Mouse (Mus musculus) CH12.LX (cell line): ENCODE data around the gene Gm20388. TPM values are rescaled to one million over a fixed set of nuclear protein-coding genes. Genes with fewer than 3 reads are reported as not detected.
"Not testable (repeated sequence)": the region's sequence is repeated elsewhere in the genome, so short reads cannot be mapped to it uniquely, and the experiment has no call there.

Experiments
- DNase-seq: peaks from one replicate; pipeline ENCODE4 v3.0.0-alpha.2; 2013; ENCODE audit errors: extremely low read depth
- H3K27ac ChIP-seq: 2 replicates; pipeline ENCODE4 v1.5.1; 2012; ENCODE audit warnings: low read depth, mild to moderate bottlenecking, control low read depth, moderate library complexity; ENCODE audit not compliant: insufficient read depth
- H3K27me3 ChIP-seq: replicated peaks from 2 replicates; pipeline ENCODE3; 2012; ENCODE audit warnings: inconsistent platforms
- H3K36me3 ChIP-seq, 2 experiments: replicated peaks in 1 of 2; 2 replicates each; pipeline versions ENCODE3 to v1.6.1; 2012; ENCODE audit warnings: inconsistent platforms in 1 of 2, low read length in 1 of 2, mild to moderate bottlenecking in 1 of 2, mixed read lengths in 1 of 2, moderate library complexity in 1 of 2; ENCODE audit not compliant: control insufficient read depth in 1 of 2, insufficient read depth in 1 of 2
- H3K4me1 ChIP-seq, 2 experiments: 2 replicates each; pipeline ENCODE4 v1.6.1; 2012; ENCODE audit warnings: inconsistent platforms in 1 of 2, moderate library complexity in 1 of 2; ENCODE audit not compliant: insufficient read depth in 2 of 2, control insufficient read depth in 1 of 2
- H3K4me2 ChIP-seq: 2 replicates; pipeline ENCODE4 v1.6.1; 2012; ENCODE audit warnings: low read depth, mild to moderate bottlenecking, control low read depth; ENCODE audit not compliant: poor library complexity, insufficient read depth, severe bottlenecking
- H3K4me3 ChIP-seq, 3 experiments: fragments of 150-350 bp in 1 of 3; sonication (generic) in 1 of 3; replicated peaks in 1 of 3; 2 replicates each; pipeline versions ENCODE3 to v1.5.1; 2011 to 2012; ENCODE audit warnings: low read depth in 2 of 3, low read length in 2 of 3, mild to moderate bottlenecking in 2 of 3, moderate library complexity in 2 of 3, control low read depth in 1 of 3, improper control_type of control experiment in 1 of 3, inconsistent platforms in 1 of 3, mixed read lengths in 1 of 3; ENCODE audit not compliant: poor library complexity in 1 of 3
- H3K79me2 ChIP-seq: replicated peaks from 2 replicates; pipeline ENCODE4 v1.6.1; 2012; ENCODE audit warnings: mild to moderate bottlenecking, moderate library complexity; ENCODE audit not compliant: control insufficient read depth, poor library complexity, insufficient read depth, severe bottlenecking; ENCODE audit errors: extremely low read depth
- H3K9ac ChIP-seq: 2 replicates; pipeline ENCODE4 v1.6.1; 2012; ENCODE audit warnings: low read depth, mild to moderate bottlenecking, control low read depth, moderate library complexity; ENCODE audit not compliant: insufficient read depth
- H3K9me3 ChIP-seq: replicated peaks from 2 replicates; pipeline ENCODE3; 2012; ENCODE audit warnings: low read length, inconsistent platforms, mixed read lengths
- BHLHE40 ChIP-seq: IDR thresholded peaks from 2 replicates; pipeline ENCODE4 v1.6.1; 2011; ENCODE audit warnings: mild to moderate bottlenecking, low read depth, low read length, improper control_type of control experiment
- E2F4 ChIP-seq: IDR thresholded peaks from 2 replicates; pipeline ENCODE4 v1.6.1; 2011; ENCODE audit warnings: low read depth, low read length, improper control_type of control experiment; ENCODE audit not compliant: insufficient replicate concordance
- IRF4 ChIP-seq: IDR thresholded peaks from 2 replicates; pipeline ENCODE4 v1.6.1; 2014; ENCODE audit warnings: low read depth, mild to moderate bottlenecking, inconsistent platforms, low read length, improper control_type of control experiment
- MAX ChIP-seq: IDR thresholded peaks from 2 replicates; pipeline ENCODE4 v1.6.1; 2011; ENCODE audit warnings: low read length, improper control_type of control experiment
- NELFE ChIP-seq: IDR thresholded peaks from 2 replicates; pipeline ENCODE4 v1.6.1; 2011; ENCODE audit warnings: low read depth, low read length, improper control_type of control experiment
- UBTF ChIP-seq: IDR thresholded peaks from 2 replicates; pipeline ENCODE4 v1.6.1; 2012; ENCODE audit warnings: low read depth, mild to moderate bottlenecking, inconsistent platforms, low read length, improper control_type of control experiment, moderate library complexity
- USF1 ChIP-seq: IDR thresholded peaks from 2 replicates; pipeline ENCODE4 v1.6.1; 2014; ENCODE audit warnings: low read depth, mild to moderate bottlenecking, inconsistent platforms, low read length, improper control_type of control experiment
- USF2 ChIP-seq: conservative IDR thresholded peaks from 2 replicates; pipeline ENCODE4 v1.6.1; 2011; ENCODE audit warnings: low read depth, low read length, improper control_type of control experiment
- ZC3H11A ChIP-seq: IDR thresholded peaks from 2 replicates; pipeline ENCODE4 v1.6.1; 2012; ENCODE audit warnings: low read depth, mild to moderate bottlenecking, inconsistent platforms, low read length, improper control_type of control experiment
- ZKSCAN1 ChIP-seq: IDR thresholded peaks from 2 replicates; pipeline ENCODE4 v1.6.1; 2012; ENCODE audit warnings: low read depth, inconsistent platforms, low read length, improper control_type of control experiment, borderline replicate concordance
- ZMIZ1 ChIP-seq: IDR thresholded peaks from 2 replicates; pipeline ENCODE4 v1.6.1; 2012; ENCODE audit warnings: low read depth, mild to moderate bottlenecking, inconsistent platforms, low read length, improper control_type of control experiment
- dilution Hi-C: fragments of 300-500 bp; cut with MboI; formaldehyde crosslinking; loops from 2 replicates; pipeline ENCODE4 v1.14.3; 2020; ENCODE audit warnings: low sequenced_read_pairs; ENCODE audit not compliant: extremely low pct_unique_long_range_greater_than_20kb, extremely low pct_ligation_motif_present
- in situ Hi-C: fragments of 300-500 bp; cut with MboI; formaldehyde crosslinking; loops from 3 replicates; pipeline ENCODE4 v1.14.3; 2019; ENCODE audit warnings: low sequenced_read_pairs, low pct_ligation_motif_present, low pct_unique_long_range_greater_than_20kb, mixed read lengths
- polyA plus RNA-seq: library from polyadenylated mRNA; unstranded; fragments of >175 nt; gene quantifications from 2 replicates; pipeline ENCODE4 v1.2.1, GENCODE M21; 2012; ENCODE audit warnings: low read depth; ENCODE audit not compliant: insufficient read length
- total RNA-seq, 2 experiments: library from RNA; depleted of rRNA; stranded (reverse); fragments of 300-350 nt in 1 of 2; fragments of >200 nt in 1 of 2; gene quantifications; 2 replicates each; pipeline ENCODE4 v1.2.3; 2012 to 2014

Gene Gm20388
- total and polyA plus RNA-seq, 3 experiments: 14.8 to 26.3 (median 22.2) TPM

DNA sequence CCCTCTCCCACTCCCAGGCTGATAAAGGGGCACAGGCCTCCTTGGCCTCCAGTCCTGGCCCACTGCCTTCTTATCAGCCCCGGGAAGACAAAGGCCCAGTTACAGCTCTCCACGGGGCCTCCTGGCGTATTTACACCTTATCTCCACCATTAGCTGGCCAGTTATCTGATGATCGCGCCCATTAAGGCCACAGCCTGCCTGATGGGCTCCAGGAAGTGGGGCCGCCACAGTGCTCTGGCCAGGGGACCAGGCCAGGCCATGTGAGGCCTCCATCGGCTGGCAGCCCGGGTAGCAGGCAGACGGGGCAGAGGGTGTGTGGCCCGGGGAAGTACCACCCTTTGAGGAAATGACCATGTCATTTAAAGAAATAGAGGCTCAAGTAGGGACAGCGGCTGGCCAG is 2412.2 kb downstream of the Gm20388 start:
- in situ Hi-C loops (no loop called here), dilution Hi-C loops (no loop called here)
- TF ChIP-seq E2F4 (no peak), USF2 (no peak), USF1 (no peak), ZMIZ1 (no peak), NELFE (no peak), UBTF (no peak)
- H3K9ac ChIP-seq: no peak overlapping the region
- H3K4me1 ChIP-seq: peaks cover 8 to 33% of the 10 kb centered on the region in 2 experiments
- H3K27ac ChIP-seq: no peak overlapping the region
- no peak for DNase-seq
- H3K36me3 ChIP-seq: peaks cover 28 to 96% of the 10 kb centered on the region in 2 experiments
- H3K79me2 ChIP-seq: no peaks in the 10 kb centered on the region
- H3K4me2 ChIP-seq: no peak overlapping the region
- no peaks in the 10 kb centered on the region for H3K27me3 ChIP-seq
- H3K4me3 ChIP-seq: no peak overlapping the region
- H3K9me3 ChIP-seq: no peaks in the 10 kb centered on the region

- DNase-seq: peak; percentile 21
- in situ Hi-C loops, H3K4me3 ChIP-seq, H3K4me2 ChIP-seq, H3K9me3 ChIP-seq, H3K27ac ChIP-seq, H3K9ac ChIP-seq, dilution Hi-C loops, H3K79me2 ChIP-seq, H3K27me3 ChIP-seq: not testable (repeated sequence)
- peaks cover 32 to 97% of the 10 kb centered on the region in 2 experiments for H3K36me3 ChIP-seq
- H3K4me1 ChIP-seq: peaks cover 0 to 22% of the 10 kb centered on the region in 2 experiments; a peak in 2 of 4 replicates
These were observed 2413.3 kb downstream of the Gm20388 start for GRCm38 (mm10) chr8:122323951-122324402.

GRCm38 (mm10) chr8:122325196-122325595 is 2414.6 kb downstream of the Gm20388 start:
- Histone ChIP-seq H3K36me3 (peaks cover 40 to 97% of the 10 kb centered on the region in 2 experiments), H3K9ac (no peak overlapping the region), H3K27ac (no peak overlapping the region), H3K9me3 (no peaks in the 10 kb centered on the region), H3K4me1 (peaks cover 2 to 24% of the 10 kb centered on the region in 2 experiments; a peak in 2 of 4 replicates), H3K27me3 (no peaks in the 10 kb centered on the region), H3K4me3 (no peak overlapping the region), H3K79me2 (no peaks in the 10 kb centered on the region), H3K4me2 (no peak overlapping the region)
- in situ Hi-C loops: loop anchor here (5.0 kb wide), 1 partner anchor 43 kb away; the partner anchor contains the start of gene Zfpm1
- dilution Hi-C loops: no loop called here
- DNase-seq: no peak
- TF ChIP-seq IRF4: no peak
- no peak for TF ChIP-seq BHLHE40
- no peak for TF ChIP-seq ZC3H11A
- TF ChIP-seq MAX: no peak
- no peak for TF ChIP-seq ZKSCAN1
- no peak for TF ChIP-seq NELFE
